Mouse (Mus musculus) cerebellum, adult 11 months (tissue): Measurements from ENCODE around the gene Zfr.
"Not testable (repeated sequence)": the region's sequence is repeated elsewhere in the genome, so short reads cannot be mapped to it uniquely, and the experiment has no call there.

Source experiments
- DNase-seq: peaks from one replicate; pipeline ENCODE4 v3.0.0; 2022

Gene Zfr

DNA sequence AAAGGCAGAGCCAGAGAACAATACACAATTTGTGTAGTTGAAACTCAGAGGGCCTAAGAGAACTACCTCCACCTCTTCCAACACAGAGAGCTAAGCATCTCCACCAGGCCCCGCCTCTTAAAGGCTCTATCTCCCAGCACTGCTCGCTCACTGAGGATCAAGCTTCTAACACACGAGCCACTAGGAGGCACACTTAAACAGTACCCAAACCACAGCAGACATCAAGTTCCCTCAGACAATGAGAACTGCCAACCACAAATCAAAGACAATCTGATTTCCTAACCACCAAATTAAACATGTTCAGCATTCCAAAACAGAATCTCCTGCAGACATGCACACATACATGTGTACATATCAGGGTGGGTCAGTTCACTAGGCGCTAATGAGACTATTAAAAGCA is 9.4 kb upstream of the Zfr start:
- no peak for DNase-seq

DNA sequence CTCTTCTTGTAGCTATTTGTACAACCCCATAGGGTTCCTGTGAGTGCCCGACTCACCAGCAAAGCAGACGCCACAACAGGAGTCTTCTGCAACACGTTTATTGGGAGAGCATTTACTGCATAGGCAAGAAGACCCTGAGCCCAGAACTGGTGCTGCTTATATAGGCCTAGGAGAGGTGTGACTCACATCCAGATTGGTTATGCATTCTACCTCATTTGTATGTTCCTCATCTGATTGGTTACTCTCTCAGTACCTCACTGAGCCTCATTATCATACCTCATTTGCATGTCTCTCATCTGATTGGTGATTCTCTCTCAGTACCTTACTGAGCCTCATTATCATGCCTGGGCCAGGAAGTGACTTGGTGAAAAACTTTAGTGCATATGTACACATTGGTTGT is 8.7 kb upstream of the Zfr start:
- not testable (repeated sequence) for DNase-seq

DNA sequence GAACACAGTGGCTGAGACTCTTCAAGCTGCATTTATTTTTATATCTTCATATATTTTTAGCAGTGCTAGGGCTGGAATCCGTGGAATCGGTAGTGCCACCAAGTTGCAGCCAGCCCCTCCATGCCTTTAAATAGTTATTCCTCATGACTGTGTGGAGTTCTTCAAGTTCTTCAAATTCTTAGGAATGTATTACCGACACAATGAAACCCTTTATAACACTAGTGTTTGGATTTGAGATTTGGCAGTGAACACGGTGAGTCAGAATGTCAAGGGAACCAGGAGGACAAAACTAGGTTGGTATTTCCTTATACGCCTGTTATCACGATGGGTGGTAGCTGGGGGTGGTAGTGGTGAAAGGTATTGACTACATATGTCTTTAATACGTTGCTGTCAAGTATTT is 6.4 kb upstream of the Zfr start:
- no peak for DNase-seq

DNA sequence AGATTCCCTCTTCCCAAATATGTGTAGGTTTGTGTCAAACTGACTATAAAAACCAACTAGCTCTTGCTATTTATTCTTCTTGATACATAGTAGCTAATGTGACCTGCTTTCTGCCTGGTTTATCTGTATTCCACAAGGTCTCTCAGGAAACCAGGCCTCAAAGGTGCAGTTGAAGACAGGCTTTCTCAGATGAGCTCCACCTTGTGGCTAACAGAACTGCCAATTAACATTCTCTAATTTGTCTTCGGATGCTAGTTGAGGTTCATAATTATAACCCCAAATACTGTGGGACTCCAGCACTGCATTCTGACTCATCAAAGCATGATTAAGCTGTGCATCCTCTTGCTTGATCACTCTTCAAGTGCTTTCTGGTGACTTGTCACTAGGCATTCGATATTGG is 4.2 kb upstream of the Zfr start:
- no peak for DNase-seq

DNA sequence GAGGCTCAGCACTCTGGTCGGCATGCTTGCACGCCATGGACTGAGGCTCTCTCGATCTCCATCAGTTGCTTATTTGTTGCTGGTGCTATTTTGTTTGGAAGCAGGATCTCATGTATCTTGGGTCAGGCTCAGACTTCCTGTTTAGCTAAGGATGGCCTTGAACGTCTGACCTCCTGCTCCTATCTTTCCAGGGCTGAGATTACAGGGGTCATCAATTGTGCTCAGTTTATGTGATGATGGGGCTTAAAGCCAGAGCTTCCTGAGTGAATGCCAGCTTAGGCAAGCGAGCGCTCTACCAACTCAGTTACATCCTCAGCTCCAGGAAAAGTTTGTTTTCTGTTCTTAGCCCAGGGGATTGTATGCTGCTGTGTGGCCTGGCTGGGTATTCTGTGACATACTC is 3.1 kb upstream of the Zfr start:
- no peak for DNase-seq

DNA sequence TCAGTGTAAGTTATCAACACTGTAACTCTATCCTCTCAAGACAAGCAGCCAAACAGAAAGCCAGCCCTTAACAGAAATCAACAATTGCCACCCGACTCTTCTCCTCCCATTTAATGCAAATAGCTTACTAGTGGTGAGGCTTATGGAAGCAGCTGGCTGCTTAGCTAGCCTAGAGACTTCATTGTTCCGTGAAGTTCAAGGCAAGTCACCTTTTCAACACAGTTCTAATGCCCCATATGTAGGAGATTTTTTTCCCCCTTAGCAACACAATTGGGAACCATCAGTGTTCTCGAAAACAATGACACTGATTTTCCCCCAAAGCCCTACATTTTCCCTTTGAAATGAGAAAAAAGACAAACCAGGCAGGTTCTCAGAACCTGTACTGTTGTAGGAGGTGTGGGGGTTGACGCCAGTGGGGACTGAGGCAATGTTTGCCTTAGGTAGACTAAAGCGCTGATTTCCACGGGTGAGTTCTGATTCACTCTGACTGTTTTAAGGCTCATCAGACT is 1.9 kb upstream of the Zfr start:
- no peak for DNase-seq

DNA sequence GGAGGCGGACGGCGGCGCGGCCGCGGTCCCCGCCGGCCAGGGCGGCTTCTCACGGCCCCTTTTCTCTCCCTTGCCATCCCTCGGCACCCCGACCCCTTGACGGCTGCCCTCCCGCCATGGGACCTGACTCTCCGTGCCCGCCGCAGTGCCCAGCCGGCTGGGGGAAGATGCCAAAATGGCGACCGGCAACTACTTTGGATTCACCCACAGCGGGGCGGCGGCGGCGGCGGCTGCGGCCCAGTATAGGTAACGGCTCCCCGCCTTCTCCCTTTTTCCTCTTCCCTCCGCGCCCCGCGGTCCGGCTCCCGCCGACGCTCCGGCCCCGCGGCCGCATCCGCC is 431 bp downstream of the Zfr start:
- no peak for DNase-seq

DNA sequence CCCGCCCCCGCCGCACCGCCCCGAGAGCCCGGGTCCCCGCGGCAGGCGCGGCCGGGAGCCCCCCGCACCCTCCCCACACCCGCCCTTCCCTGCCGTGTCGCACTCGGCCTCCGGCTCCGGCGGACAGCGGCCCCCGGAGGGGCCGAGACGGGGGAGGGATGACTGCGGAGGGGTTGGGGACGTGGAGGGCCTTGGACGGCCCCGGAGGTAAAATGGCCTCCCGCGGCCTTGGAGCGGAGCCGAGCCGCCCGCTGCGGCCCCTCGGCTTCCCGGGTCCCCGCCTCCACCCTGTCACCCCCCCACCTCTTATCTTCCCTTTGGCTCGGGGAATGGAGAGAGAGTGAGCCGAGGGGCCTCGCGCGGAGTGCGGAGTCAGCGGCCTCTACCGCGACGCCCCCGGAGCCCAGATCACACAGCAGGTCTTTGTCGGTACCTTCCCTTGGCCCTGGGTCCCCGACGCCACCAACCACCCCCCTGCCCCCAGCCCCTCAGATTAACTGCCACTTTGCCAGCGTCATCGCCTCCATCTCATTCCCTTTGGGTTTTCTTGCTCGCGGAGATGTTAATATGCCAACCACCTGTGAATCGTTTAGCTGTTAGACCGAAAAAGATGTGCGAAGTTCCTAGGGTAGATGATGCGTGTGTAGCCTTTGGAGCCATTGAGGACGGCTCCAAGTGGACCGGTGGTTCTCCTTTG is 949 bp downstream of the Zfr start:
- peak; percentile 50 for DNase-seq

DNA sequence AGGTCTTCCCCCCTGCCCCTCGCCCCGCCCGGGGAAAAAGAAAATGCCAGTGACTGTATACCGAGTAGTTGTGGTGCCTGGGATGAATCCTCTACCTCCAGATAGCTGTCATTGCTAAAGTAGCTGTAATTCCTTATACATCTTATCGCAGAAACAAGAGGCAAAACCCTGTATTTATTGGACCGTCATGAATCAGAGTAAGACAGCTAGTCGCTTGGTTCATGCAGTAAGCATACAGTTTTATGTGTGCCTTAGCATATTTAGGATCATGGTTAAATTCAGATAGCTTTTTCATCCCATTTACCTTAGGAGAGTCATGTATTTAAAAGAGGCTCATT is 1.5 kb downstream of the Zfr start:
- DNase-seq: no peak

DNA sequence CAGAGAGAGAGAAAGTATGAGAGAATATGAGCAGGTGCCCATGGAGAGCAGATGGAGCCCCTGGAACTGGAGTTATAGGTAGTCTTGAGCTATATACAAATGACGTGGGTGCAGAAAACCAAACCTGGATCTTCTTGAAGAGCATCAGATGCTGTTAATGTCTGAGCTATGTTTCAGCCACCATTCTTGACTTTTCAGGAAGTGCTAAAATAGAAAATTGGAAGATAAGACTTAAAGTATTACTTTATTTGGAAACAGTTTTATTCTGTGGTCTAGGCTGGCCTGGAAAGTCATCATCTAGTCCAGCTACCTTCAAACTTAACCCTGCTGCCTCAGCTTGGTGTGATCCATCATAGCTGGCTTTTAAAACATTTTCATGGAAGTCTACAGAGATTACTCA is 7.3 kb downstream of the Zfr start:
- no peak for DNase-seq

DNA sequence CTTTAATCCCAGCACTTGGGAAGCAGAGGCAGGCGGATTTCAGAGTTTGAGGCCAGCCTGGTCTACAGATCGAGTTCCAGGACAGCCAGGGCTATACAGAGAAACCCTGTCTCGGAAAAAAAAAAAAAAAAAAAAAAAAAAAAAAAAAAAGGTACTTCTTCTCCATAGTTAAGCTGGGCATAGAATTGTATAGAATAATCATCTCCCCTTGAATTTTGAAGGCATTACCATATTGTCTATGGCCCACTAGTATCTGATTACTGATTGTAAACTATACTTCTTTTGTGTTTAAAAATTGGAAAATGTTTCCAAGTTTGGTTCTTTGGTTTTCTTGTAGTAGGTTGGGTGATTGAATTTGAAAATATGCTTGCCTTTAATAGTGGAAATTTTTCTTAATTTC is 13.2 kb downstream of the Zfr start:
- DNase-seq: not testable (repeated sequence)

DNA sequence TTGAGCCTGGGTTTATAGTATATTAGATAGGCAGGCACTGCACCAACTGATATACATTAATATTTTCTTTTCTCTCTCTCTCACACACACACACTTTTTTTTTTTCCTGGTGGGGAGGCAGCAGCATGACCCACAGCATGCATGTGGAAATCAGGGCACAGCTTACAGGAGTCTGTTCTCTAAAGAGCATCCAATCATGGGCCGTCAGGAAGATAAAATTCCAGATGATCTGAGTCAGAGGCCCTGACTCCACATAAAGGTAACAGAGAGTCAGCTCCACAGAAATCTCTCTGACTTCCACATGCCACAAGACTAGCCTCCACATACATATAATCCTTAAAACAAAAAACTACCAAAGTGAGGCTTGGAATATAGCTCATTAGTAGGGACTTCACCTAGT is 16.9 kb downstream of the Zfr start:
- no peak for DNase-seq

DNA sequence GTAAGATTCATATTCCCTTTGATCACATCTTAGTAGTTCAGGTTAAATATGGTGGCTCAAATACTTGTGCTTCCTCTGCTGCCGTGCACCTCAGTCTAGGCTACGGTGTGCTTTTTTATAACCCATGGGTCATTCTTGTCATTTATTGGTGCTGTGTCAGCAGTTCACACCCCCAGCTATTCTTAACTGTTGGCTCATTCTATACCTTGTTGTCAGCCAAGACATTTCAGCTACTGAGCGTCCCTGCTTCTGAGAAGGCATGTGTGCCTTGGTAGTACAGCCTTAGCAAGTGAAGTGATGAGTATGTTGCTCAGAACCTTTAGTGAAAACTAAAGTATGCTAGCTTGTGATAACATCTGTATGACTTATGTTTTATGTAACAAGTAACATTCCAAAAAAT is 17.7 kb downstream of the Zfr start:
- DNase-seq: no peak

DNA sequence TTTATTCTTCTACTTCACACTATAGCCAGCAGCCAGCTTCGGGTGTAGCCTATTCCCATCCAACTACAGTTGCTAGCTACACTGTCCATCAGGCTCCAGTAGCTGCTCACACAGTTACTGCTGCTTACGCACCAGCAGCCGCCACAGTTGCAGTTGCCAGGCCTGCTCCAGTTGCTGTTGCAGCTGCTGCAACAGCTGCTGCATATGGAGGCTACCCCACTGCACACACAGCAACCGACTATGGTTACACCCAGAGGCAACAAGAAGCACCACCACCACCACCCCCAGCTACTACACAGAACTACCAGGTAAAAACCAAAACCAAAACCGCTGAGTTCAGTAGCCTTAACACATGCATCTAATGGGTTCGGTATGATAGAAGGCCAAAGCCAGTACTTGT is 18.7 kb downstream of the Zfr start:
- no peak for DNase-seq

DNA sequence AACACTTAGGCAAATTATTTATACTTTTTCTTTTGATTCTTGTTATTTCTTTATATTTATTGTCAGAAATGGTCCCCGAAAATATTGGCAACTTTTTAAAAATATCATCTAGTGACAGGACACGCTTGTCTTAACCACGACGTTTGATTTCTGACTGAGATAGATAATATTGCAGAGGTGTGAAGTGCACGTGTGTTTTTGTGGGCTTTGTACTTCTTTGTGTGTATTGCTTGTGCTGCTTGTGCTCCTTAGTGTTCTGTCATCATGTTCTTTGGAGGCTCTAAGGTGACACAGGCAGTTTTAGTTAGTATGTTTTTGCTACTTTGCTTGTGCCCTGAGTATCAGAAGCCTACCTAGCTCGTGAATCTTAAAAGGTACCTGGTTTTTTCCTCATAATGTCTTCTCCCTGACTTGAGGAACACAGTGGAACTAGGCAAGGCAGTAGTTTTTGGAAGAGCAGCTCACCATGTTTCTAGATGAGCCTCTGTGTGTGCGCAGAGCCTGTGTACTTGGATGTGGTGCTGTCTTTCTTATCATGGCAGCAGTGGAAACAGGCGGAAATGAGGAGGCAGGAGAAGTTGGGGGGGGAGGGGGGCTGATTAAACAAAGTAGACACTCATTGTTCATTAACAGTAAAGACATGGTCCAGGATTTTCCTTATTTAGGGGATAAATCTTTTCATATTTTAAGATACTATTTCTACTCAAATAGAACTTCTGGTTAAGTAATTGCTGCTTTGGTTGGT is 23.5 kb downstream of the Zfr start:
- DNase-seq: no peak

DNA sequence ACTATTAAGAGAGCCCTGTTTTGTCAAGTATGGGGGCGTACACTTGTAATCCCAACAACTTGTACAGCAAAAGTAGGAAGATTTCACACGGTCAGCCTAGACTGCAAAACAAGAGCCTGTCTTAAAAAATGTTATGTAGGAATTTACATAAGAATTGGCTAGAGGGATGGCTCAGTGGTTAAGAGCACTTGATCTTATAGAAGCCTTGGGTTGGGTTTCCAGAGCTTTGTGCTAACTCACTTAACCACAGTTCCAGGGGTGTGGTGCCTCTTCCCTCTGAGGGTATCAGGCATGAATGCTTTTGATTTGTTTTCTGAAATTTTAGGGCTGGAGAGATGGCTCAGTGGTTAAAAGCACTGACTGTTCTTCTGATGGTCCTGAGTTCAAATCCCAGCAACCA is 29.8 kb downstream of the Zfr start:
- DNase-seq: no peak

DNA sequence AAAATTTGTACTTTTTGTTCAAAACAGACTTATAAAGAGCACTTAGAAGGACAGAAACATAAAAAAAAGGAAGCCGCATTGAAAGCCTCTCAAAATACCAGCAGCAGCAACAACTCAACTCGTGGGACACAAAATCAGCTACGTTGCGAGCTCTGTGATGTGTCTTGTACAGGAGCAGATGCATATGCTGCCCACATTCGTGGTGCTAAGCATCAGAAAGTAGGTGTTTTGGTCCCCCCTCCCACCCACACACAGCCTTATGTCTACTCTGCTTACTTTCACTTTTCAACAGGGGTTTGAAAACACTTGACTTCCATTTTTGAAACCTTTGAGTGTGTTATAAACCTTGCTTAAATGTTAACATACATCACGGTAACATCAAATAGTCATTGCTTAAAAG is 31.9 kb downstream of the Zfr start:
- no peak for DNase-seq

DNA sequence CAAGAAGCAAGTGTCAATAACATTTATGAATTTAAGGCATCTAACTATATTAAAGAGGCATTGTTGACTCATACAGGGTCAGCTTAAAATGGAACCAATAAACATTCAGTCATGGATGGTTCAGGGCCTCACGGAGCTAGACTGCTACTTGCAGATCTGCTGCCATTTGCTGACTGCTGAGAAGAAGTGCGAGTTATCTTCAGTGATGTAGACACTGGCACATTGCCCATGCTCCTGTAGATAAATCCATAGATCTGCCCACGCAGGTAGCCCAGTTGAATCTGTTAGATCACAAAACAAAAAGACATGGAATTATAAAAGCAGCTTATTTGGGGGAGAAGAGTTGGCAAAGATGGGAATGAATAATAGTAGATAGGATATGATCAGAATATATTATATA is 36.1 kb downstream of the Zfr start:
- no peak for DNase-seq

DNA sequence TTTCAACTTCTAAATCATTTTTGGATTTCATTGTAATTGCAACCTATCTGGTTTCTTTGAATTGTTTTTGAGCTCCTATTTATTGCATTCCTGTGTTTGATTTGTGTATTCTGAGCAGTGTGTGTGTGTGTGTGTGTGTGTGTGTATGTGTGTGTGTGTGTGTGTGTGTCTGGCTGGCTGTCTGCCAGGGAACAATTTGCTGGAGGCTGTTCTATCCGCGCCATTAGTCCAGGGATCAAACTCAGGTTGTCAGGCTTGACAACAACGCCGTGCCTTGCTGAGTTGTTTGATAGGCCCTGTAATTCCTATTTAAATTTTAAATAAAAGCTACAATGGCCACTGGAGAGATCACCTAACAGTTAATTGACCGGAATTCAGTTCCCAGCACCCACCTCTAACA is 60.5 kb downstream of the Zfr start:
- DNase-seq: no peak

DNA sequence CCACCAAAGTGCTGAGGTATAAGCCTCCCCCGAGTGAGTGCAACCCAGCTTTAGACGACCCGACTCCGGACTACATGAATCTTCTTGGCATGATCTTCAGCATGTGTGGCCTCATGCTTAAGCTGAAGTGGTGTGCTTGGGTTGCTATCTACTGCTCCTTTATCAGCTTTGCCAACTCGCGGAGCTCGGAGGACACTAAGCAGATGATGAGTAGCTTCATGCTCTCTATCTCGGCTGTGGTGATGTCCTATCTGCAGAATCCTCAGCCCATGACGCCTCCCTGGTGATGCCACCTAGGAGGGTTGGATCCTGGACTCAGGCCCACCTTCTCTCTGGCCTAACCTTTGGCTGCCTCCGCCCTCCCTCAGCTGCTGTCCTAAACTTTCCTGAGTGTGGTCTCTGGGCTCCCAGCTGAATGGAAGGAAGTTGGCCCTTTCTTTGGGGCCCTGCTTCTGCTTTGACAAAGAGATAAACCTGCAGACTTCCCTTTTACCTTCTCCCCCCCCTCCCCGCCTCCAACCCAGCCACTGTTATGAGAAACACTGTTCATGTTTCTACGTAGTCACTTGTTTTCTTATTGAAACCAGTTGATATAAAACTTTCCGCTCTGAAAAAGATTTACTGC is 63.7 kb downstream of the Zfr start:
- not testable (repeated sequence) for DNase-seq

DNA sequence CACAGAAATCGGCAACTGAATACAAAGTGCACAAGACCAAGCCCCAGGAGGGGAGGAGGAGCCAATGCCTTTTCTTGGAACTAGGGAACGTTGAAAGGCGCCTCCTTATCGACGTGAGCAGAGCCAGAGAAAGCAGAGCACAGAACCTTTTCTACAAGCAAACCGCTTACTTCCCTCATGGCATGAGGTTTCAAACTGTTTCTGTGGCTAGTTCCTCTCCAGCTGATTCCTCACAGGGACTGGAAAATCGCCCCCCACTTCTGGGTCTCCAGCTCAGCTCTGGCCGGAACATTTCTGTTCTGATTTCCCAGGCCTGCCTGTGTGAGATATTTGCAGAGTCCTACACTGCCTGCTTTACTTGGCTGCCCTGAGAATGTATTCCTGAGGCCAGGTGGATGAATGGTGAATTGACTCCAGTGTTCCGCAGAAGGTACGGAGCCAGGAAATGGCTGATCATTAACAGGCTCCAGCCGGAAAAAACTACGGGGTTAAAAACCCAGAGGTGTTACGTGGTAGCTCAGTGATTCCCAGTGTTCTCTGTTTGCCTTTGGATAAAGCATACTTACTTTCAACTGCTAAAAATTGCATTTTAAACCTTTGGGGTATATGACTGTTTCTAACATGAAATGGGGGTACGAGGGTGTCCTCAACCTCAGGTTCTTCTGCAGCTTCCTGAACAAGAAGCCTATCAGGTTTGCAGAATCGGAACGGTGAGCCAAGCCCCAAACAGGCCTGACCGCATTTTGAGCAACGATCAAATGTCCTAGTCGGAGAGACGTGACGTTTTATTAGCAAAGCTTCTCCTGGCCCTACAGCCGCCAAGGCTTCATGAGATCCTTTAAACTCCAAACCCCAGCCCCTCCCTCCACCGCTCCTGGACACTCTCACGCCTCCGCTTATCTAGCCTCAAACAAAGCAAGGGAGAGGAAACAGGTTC is 76.5 kb downstream of the Zfr start:
- no peak for DNase-seq

DNA sequence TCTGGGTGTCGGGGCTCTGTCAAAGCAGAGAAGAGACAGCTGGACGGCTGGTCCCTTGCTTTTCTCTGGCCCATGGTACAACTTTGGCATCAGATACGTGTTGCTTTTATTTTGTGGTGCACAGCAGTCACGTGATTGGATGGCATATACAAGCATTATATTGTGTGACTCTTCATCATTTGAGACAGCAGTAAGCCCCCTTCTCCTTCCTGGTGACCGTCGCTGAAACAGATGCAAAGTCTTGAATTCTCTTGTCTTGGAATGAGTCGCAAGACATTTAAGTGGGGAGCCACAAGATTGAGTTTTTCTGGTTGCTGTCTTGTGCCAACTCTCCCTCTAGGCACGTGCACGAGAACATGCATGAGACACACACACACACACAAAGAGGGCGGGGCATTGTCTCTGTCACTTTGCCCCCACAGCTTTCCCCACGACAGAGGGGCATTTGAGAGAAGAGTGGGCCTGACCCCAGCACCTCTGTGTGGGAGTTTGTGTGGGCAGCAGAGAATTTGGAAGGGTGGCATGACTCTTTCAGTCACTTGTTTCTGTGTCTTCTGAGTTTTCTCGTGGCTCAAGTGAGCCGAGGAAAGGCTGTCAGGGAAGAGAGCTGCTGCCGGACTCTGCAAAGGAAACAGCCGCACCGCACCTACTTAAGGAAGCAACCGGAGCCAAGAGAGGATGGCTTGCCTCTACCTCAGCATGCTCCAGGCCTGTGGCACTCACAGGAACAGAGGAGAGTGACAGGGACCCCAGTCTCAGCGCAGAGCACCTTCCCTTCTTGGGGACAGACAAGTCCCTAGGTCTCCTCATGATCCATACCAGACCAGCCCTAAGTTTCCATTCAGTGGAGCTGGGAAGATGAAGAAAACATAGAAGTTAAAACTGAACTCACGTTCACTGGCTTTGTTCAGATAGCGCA is 77.4 kb downstream of the Zfr start:
- DNase-seq: no peak
